Mouse (Mus musculus): ENCODE measurements around the gene Enah. TPM values are rescaled to one million over a fixed set of nuclear protein-coding genes. Genes with fewer than 3 reads are reported as not detected.
A peak's percentile ranks its signal among the peaks of the same experiment; 100 is the strongest.

Enah gene
- polyA plus RNA-seq, 1 experiment from 2014 or later, result 7.6 TPM

GRCm38 (mm10) chr1:181856329-181856728, 163.5 kb downstream of the Enah start:
- 77% methylated on average over 2 of the region's 2 CpGs for WGBS
- Histone ChIP-seq H3K27me3 (replicated peaks; ENCODE audit: control insufficient read depth, insufficient read depth, low read length) (peaks cover 8% of the 10 kb centered on the region; the same call in 1 of the 2 replicates), H3K9ac (ENCODE audit: low read depth, low read length) (no peak overlapping the region), H3K27ac (ENCODE audit: low read depth, low read length) (no peak overlapping the region), H3K9me3 (ENCODE audit: control insufficient read depth, low read length) (no peaks in the 10 kb centered on the region), H3K4me3 (ENCODE audit: low read depth, low read length) (no peak overlapping the region), H3K36me3 (ENCODE audit: control insufficient read depth, insufficient read depth, low read length) (no peaks in the 10 kb centered on the region), H3K4me2 (no peak overlapping the region), H3K4me1 (replicated peaks; ENCODE audit: control insufficient read depth, insufficient read depth, low read length) (peaks cover 18% of the 10 kb centered on the region)
- ATAC-seq (replicated peaks; ENCODE audit: low FRiP score) (no peak), DNase-seq (ENCODE audit: low spot score) (no peak)

- no peak for DNase-seq (ENCODE audit: low spot score)
- Histone ChIP-seq H3K36me3 (ENCODE audit: control insufficient read depth, insufficient read depth, low read length) (no peaks in the 10 kb centered on the region), H3K4me2 (no peak overlapping the region), H3K27ac (ENCODE audit: low read depth, low read length) (no peak overlapping the region), H3K4me1 (replicated peaks; ENCODE audit: control insufficient read depth, insufficient read depth, low read length) (peaks cover 9% of the 10 kb centered on the region; the same call in 1 of the 2 replicates), H3K9me3 (ENCODE audit: control insufficient read depth, low read length) (no peaks in the 10 kb centered on the region), H3K27me3 (replicated peaks; ENCODE audit: control insufficient read depth, insufficient read depth, low read length) (peaks cover 8% of the 10 kb centered on the region; the same call in 1 of the 2 replicates), H3K9ac (ENCODE audit: low read depth, low read length) (no peak overlapping the region), H3K4me3 (ENCODE audit: low read depth, low read length) (no peak overlapping the region)
- no peak for ATAC-seq (replicated peaks; ENCODE audit: low FRiP score)
- WGBS, result 87% methylated on average over 2 of the region's 2 CpGs
Measured at GRCm38 (mm10) chr1:181854829-181855228, 165.0 kb downstream of the Enah start.

- peaks cover 9% of the 10 kb centered on the region; the same call in 1 of the 2 replicates for H3K4me1 ChIP-seq (replicated peaks; ENCODE audit: control insufficient read depth, insufficient read depth, low read length)
- WGBS, result 8% methylated on average over 17 of the region's 21 CpGs
- ATAC-seq (replicated peaks; ENCODE audit: low FRiP score) (no peak), DNase-seq (ENCODE audit: low spot score) (no peak)
- no peak overlapping the region for H3K27ac ChIP-seq (ENCODE audit: low read depth, low read length)
- H3K4me2 ChIP-seq, result peak overlapping the region; percentile 53
- peaks cover 8% of the 10 kb centered on the region; the same call in 1 of the 2 replicates for H3K27me3 ChIP-seq (replicated peaks; ENCODE audit: control insufficient read depth, insufficient read depth, low read length)
- H3K36me3 ChIP-seq (ENCODE audit: control insufficient read depth, insufficient read depth, low read length), result no peaks in the 10 kb centered on the region
- H3K4me3 ChIP-seq (ENCODE audit: low read depth, low read length), result peak overlapping the region; percentile 12; the same call in 1 of the 2 replicates
- no peaks in the 10 kb centered on the region for H3K9me3 ChIP-seq (ENCODE audit: control insufficient read depth, low read length)
- no peak overlapping the region for H3K9ac ChIP-seq (ENCODE audit: low read depth, low read length)
Measured at GRCm38 (mm10) chr1:181853081-181853736, 166.6 kb downstream of the Enah start.

GRCm38 (mm10) chr1:181852466-181852865, 167.3 kb downstream of the Enah start:
- WGBS, result 36% methylated on average over 13 of the region's 13 CpGs
- peak overlapping the region; percentile 53 for H3K4me2 ChIP-seq
- H3K9me3 ChIP-seq (ENCODE audit: control insufficient read depth, low read length), result no peaks in the 10 kb centered on the region
- 0 out of 2 replicates have a peak overlapping the region, but pooled peaks have one; percentile 21 for H3K4me3 ChIP-seq (ENCODE audit: low read depth, low read length)
- ATAC-seq (replicated peaks; ENCODE audit: low FRiP score) (no peak), DNase-seq (ENCODE audit: low spot score) (no peak)
- H3K27ac ChIP-seq (ENCODE audit: low read depth, low read length), result no peak overlapping the region
- H3K36me3 ChIP-seq (ENCODE audit: control insufficient read depth, insufficient read depth, low read length), result no peaks in the 10 kb centered on the region
- H3K27me3 ChIP-seq (replicated peaks; ENCODE audit: control insufficient read depth, insufficient read depth, low read length), result peaks cover 8% of the 10 kb centered on the region; the same call in 1 of the 2 replicates
- H3K4me1 ChIP-seq (replicated peaks; ENCODE audit: control insufficient read depth, insufficient read depth, low read length), result peaks cover 9% of the 10 kb centered on the region; the same call in 1 of the 2 replicates
- H3K9ac ChIP-seq (ENCODE audit: low read depth, low read length), result no peak overlapping the region; the same call in 1 of the 2 replicates

DNA sequence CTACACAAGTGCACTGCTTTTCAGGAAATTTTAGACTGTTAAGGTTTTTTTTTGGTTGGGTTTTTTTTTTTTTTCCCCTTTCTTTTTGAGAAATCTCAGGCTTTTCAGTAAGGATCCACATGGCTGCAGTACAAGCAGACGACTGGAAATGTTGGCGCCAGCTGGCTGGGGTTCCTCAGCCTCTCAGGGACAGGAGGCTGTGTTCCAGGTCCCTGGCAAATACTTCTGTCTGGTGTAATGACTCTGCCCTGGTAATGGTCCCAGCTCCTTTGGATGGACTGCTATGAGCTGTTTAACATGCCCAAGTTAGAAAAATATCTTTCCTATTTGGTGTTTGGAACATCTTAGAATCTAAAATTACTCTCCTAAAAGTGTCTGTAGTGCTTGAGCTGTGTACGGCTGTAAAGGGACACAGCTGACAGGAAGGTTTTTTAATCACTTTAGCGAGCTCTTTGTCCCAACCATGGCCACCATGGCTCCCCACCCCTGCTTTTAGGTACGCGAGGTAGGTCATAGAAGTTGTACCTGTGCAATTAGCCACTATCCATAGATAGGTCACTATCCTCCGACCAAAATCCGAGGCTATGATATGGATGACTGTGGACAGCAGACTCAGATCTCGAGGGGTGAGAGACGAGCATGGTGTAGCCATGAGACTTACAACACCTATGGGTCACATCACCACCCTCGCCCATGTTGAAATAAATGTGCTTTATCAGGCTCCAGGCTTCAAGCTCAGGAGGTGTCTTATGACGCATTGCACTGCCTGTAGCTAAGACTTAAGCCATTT, 168.1 kb downstream of the Enah start:
- Histone ChIP-seq H3K27me3 (replicated peaks; ENCODE audit: control insufficient read depth, insufficient read depth, low read length) (peaks cover 8% of the 10 kb centered on the region; the same call in 1 of the 2 replicates), H3K9me3 (ENCODE audit: control insufficient read depth, low read length) (no peaks in the 10 kb centered on the region), H3K9ac (ENCODE audit: low read depth, low read length) (no peak overlapping the region), H3K27ac (ENCODE audit: low read depth, low read length) (no peak overlapping the region), H3K36me3 (ENCODE audit: control insufficient read depth, insufficient read depth, low read length) (no peaks in the 10 kb centered on the region), H3K4me1 (replicated peaks; ENCODE audit: control insufficient read depth, insufficient read depth, low read length) (peaks cover 9% of the 10 kb centered on the region; the same call in 1 of the 2 replicates), H3K4me2 (no peak overlapping the region), H3K4me3 (ENCODE audit: low read depth, low read length) (no peak overlapping the region)
- 83% methylated on average over 12 of the region's 12 CpGs for WGBS
- ATAC-seq (replicated peaks; ENCODE audit: low FRiP score) (no peak), DNase-seq (ENCODE audit: low spot score) (no peak)

- Histone ChIP-seq H3K9me3 (ENCODE audit: control insufficient read depth, low read length) (no peaks in the 10 kb centered on the region), H3K9ac (ENCODE audit: low read depth, low read length) (no peak overlapping the region), H3K27me3 (replicated peaks; ENCODE audit: control insufficient read depth, insufficient read depth, low read length) (peaks cover 8% of the 10 kb centered on the region; the same call in 1 of the 2 replicates), H3K27ac (ENCODE audit: low read depth, low read length) (no peak overlapping the region), H3K4me2 (no peak overlapping the region), H3K4me1 (replicated peaks; ENCODE audit: control insufficient read depth, insufficient read depth, low read length) (peaks cover 9% of the 10 kb centered on the region; the same call in 1 of the 2 replicates), H3K36me3 (ENCODE audit: control insufficient read depth, insufficient read depth, low read length) (no peaks in the 10 kb centered on the region), H3K4me3 (ENCODE audit: low read depth, low read length) (no peak overlapping the region)
- no peak for ATAC-seq (replicated peaks; ENCODE audit: low FRiP score)
- WGBS, result 79% methylated on average over 4 of the region's 4 CpGs
- DNase-seq (ENCODE audit: low spot score), result no peak
Measured at GRCm38 (mm10) chr1:181850441-181850840, 169.3 kb downstream of the Enah start.

DNA sequence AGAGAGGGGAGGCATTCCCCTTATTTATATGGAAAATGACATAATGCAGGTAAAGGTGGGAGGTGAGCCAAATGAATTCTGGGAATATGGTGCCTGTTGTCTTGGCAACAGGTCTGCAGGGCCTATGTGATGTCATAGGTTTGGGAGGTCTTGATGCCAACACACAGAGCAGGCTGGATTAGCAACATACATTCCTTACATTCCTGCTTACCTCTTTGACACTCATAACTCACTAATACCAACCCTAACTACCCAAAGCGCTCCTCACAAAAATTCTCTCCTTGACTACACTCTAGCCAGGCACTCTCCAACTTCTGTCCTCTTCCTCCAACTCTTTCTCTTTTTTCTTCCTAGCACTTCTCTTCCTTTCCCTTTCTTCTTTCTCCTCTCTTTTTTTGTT, 171.6 kb downstream of the Enah start:
- no peak for ATAC-seq (replicated peaks; ENCODE audit: low FRiP score)
- 82% methylated on average over 1 of the region's 1 CpGs for WGBS
- H3K4me3 ChIP-seq (ENCODE audit: low read depth, low read length), result no peak overlapping the region

DNA sequence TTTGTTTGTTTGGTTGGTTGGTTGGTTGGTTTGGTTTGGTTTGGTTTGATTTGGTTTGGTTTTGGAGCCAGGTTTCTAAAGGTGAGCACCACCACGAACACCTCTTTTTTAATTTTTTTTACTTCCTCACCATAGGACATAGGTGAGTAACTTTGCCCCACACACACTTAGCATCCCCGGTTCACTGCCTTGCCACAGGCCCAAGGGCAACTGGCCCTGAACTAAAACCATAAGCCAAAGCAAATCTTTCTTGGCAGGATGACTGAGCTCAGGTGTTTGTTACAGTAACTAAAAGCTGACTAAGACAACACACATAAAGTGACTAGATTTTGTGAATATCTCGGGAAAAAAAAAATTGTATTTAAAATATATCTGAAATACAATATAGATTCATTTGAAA, 172.4 kb downstream of the Enah start:
- DNase-seq (ENCODE audit: low spot score), result no peak
- Histone ChIP-seq H3K4me2 (no peak overlapping the region), H3K9ac (ENCODE audit: low read depth, low read length) (no peak overlapping the region), H3K4me3 (ENCODE audit: low read depth, low read length) (no peak overlapping the region), H3K9me3 (ENCODE audit: control insufficient read depth, low read length) (no peaks in the 10 kb centered on the region), H3K27ac (ENCODE audit: low read depth, low read length) (no peak overlapping the region), H3K36me3 (ENCODE audit: control insufficient read depth, insufficient read depth, low read length) (no peaks in the 10 kb centered on the region), H3K4me1 (replicated peaks; ENCODE audit: control insufficient read depth, insufficient read depth, low read length) (peaks cover 7% of the 10 kb centered on the region; the same call in 1 of the 2 replicates), H3K27me3 (replicated peaks; ENCODE audit: control insufficient read depth, insufficient read depth, low read length) (peaks cover 2% of the 10 kb centered on the region; the same call in 1 of the 2 replicates)
- 88% methylated on average over 3 of the region's 3 CpGs for WGBS
- no peak for ATAC-seq (replicated peaks; ENCODE audit: low FRiP score)

More for the DNA sequence above, 171.6 kb downstream of the Enah start:
- no peaks in the 10 kb centered on the region for H3K36me3 ChIP-seq (ENCODE audit: control insufficient read depth, insufficient read depth, low read length)
- H3K9ac ChIP-seq (ENCODE audit: low read depth, low read length), result no peak overlapping the region
- H3K4me1 ChIP-seq (replicated peaks; ENCODE audit: control insufficient read depth, insufficient read depth, low read length), result peaks cover 8% of the 10 kb centered on the region; the same call in 1 of the 2 replicates
- peaks cover 6% of the 10 kb centered on the region; the same call in 1 of the 2 replicates for H3K27me3 ChIP-seq (replicated peaks; ENCODE audit: control insufficient read depth, insufficient read depth, low read length)
- H3K9me3 ChIP-seq (ENCODE audit: control insufficient read depth, low read length), result no peaks in the 10 kb centered on the region
- DNase-seq (ENCODE audit: low spot score), result no peak
- H3K27ac ChIP-seq (ENCODE audit: low read depth, low read length), result no peak overlapping the region
- no peak overlapping the region for H3K4me2 ChIP-seq
